Mouse (Mus musculus) fat pad, adult 2 months (tissue): ENCODE data around the gene Ufsp2.

ENCODE experiments used
- DNase-seq: peaks from one replicate; pipeline ENCODE4 v3.0.0-alpha.2; 2011; ENCODE audit warnings: low read depth, low spot score; ENCODE audit errors: extremely low read depth

Gene Ufsp2

DNA sequence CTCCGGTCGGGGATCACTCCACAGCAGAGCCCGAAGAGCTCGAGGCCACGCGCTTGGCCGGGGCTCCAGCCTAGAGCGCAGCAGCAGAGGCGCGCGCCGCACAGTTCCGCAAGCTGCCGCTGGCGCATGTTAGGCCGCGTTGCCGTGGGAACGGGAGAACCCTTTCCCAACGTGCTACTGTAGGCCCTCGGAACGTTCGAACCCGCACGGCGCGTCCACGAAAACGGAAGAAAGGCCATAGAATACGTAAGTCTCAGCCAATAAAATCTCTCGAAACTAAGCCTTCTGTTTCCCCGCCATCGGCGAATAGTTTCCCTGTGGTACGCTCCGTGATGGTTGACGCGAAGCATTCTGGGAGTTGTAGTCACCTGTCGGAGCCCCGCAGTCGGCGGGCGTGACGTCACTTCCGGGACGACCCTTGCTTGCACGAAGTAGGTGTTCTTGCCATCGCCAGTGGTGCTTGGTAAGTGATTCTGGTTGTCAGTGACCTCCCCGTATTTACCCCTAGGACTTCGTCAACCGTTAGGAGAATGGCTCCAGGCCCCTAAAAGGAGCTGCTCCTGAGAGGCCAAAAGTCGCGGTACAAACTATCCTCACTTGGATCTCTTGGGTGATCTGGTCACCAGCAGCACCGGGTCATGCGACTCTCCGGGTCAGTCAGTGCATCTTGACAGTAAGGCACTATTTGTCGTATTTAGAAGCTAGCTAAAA, at the start of gene Ufsp2, which contains the start of gene 1700029J07Rik:
Gene Ufsp2, plus strand, starts transcription at position 403 of the 711 bp plus-strand sequence.
Gene 1700029J07Rik, minus strand, starts transcription at position 127 of the 711 bp plus-strand sequence.
- peak; percentile 87 for DNase-seq

DNA sequence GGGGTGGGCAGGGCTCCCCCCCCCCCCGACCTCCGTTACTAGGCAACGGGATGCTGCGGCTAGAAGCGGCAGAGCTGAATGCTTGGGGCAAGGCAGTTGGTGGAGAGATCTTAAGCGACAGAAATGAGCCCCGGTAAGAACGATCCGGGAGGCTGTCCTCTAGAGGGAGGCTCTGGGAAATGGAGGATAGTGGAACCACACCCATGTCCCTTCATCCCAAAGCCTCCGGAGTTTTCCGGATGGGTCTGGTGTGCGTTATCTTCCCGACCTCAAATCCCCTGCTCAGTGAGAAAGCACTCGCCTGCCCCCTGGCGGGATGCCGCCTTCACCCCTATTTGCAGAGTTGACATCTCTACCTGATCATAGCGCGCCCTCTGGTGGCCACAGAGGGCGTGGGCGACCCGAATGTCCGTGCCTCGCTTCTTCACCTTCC, 40.7 kb upstream of the Ufsp2 start, which contains the start of gene Ccdc110:
Gene Ccdc110, plus strand, starts transcription at position 38 of the 433 bp plus-strand sequence.
- peak; percentile 18 for DNase-seq

GRCm38 (mm10) chr8:45936986-45937385, 38.3 kb upstream of the Ufsp2 start:
- DNase-seq: no peak

DNA sequence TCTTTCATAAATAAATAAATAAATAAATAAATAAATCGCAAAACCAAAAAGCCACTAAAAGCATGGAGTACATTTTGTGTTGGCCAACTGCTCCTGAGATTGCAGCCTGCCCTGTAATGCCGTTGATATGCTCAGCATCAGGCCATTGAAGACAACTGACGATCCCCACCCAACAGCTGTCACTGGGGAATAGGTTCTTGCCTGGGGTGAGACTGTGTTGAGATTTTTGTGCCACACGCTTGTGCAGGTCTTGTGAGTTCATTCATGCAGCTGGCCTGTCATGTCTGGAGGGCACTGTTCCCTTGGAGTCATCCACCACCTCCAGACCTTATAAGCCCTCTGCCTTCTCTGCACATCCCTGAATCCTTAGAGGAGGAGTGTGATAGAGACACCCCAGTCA, 29.0 kb upstream of the Ufsp2 start:
- DNase-seq: no peak

DNA sequence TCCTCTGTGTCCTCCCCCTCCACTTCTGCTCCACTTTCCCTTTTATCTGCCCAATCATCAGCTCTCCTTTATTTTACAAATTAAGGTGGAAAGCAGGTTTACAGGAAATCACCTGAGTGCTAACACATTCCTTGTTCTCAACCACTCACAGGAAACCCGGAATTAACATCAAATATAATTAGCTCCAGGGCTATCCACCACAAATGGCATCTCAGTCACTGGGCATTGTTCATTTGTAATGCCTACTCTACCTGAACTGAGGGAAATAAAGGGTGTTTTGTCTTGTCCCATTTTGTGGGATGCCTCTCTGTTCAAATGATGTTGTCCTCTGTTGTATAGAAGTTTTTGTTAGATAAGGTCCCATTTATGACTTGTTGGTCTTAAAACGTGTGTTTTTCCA, 24.7 kb upstream of the Ufsp2 start:
- DNase-seq: no peak

DNA sequence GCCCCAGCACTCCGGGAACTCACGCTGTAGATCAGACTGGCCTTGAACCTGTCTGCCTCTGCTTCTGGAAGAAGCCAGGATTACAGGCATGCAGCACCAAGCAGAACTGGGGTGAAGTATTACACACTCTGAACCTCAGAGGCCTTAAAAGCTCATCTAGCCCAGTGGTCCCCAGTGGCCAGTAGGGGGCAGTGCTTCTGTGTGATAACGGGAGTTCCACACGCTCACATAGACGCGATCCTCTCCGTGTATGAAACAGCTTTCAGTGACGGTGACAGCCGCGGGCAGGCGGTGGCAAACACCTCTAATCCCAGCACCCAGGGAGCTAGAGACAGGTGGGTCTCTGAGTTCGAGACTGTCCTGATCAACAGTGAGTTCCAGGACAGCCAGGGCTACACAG, 4.4 kb upstream of the Ufsp2 start:
- DNase-seq: no peak

DNA sequence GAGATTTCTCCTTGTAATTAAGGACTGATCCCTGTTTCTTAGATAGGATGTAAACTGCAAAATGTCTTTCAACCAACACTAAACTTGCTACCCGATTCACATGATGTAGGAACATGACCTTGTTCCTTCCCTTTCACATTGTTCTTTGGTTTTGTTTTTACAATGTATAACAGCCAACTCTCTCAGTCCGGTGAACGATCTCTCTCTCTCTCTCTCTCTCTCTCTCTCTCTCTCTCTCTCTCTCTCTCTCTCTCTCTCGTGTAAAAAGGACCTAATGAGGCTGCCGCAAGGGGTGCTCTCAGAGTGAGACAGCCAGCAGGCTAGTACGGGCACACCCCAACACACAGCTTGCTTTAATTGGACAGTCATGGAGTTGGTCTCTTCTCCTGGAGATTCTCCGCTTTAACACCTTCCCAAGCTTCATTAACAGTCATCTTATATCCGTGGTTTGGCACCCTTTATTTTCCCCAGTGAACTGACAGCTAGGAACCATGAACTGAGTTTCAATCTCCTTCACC, 1.3 kb upstream of the Ufsp2 start:
- DNase-seq: no peak

DNA sequence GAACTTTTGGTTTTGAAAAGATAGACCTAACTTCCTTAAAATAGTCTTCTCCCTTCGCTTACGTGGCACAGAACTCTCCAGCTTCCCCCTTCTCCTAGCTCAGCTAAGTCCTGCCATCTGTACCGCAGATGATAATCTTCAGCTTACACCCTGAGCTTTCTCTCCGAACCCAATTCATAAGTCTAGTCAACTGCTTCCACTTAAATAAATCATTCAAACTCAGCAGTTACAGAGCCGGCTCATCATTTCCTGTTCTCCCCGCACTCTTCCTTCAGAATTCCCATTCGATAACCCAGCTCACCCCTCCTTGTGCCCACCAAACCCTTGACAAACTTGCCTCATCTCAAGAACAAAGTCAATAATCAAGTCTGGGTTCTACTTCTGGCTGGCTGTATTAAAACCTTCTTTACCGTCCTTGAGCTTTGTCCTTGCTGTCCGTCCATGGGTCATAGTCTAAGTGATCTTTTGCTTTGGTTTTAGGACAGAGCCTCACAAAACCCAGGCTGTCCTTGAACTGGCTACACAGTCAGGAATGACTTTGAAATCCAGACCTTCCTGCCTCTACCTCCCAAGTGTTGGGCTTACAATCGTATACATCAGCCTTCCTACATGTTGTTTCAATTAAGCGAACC, 625 bp downstream of the Ufsp2 start:
- DNase-seq: no peak

DNA sequence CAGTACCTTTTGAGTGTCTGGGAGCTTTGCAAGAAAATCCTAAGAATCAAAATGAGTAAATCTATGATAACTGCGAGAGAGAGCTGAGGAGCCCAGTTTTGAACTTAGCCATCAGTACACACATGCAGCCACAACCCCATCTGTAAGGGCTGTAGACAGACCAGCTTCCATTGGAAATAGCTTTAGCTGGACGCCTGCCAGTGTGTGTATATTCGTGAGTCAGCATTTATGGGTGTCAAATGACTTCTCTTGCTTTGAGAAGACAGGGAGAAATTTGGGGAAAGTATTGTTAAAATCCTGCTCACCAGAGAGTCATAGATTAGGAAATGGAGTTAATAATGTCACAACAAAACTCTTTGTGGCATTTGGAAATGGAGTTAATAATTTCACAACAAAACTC, 11.3 kb downstream of the Ufsp2 start:
- no peak for DNase-seq

- DNase-seq: no peak
These were observed 12.9 kb downstream of the Ufsp2 start for GRCm38 (mm10) chr8:45988189-45988588.

- no peak for DNase-seq
These were observed 15.4 kb downstream of the Ufsp2 start for GRCm38 (mm10) chr8:45990631-45991310.

DNA sequence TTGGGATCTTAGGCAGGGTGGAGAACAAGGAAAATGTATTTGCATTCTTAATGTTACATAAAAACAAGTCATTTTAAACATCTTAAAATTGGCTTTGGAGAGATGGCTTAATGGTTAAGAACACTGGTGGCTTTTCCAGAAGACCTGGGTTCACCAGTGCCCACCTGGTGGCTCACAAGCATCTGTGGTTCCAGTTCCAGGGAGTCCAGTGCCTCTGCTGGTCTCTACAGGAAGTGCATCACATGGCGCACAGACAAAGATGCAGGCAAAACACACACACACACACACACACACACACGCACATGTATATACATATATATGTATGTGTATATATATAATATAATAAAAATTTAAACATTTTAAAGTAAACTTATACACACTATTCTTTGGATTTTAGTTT, 18.8 kb downstream of the Ufsp2 start:
- no peak for DNase-seq

DNA sequence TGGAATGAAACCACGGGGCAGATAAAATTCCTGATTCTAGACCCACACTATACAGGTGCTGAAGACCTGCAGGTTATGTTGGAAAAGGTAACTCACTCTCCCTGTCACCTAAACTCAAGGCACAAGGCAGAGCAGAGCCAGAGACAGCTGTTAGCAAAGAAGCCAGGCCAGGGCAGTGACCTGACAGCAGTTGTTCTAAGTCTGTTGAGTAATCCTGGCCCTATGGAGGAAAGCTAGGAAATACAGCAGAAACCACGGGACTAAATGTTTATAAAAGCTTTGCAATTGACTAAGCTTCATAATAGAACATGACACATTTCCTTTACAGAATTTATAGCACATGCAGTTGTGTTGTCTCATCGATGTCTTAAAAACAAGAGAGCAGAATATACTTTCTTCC, 20.2 kb downstream of the Ufsp2 start:
- no peak for DNase-seq

- DNase-seq: no peak
These were observed 22.9 kb downstream of the Ufsp2 start for GRCm38 (mm10) chr8:45998228-45998627.

GRCm38 (mm10) chr8:45999138-45999783, 23.9 kb downstream of the Ufsp2 start, which contains the start of gene Lrp2bp:
Gene Lrp2bp (plus strand): TSS chr8:45999303.
- DNase-seq: no peak

- DNase-seq: peak; percentile 52
These were observed 24.7 kb downstream of the Ufsp2 start for GRCm38 (mm10) chr8:45999784-46000705.

DNA sequence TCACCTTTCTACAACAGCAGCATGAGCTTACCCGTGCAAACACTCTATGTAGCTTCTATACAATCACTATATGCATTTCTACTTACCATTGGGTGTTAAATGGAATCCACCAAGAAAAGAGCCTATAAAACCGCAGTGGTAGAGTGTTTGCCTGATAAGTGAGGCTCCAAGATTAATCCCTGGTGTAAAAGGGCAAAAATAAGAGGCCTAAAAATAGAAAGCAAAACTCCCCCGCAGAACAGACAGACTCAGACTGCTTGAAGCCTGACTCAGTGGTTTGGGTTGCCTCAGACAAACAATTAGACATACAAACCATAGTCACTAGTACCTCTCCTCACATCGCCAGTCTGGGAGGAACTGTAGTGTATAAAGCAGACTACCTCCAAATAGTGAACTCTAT, 30.3 kb downstream of the Ufsp2 start, which contains the start of gene Ankrd37:
Gene Ankrd37, minus strand, starts transcription at position 112 of the 400 bp plus-strand sequence.
- no peak for DNase-seq

- DNase-seq: no peak
These were observed 31.8 kb downstream of the Ufsp2 start for GRCm38 (mm10) chr8:46007050-46007672.

- DNase-seq: no peak
These were observed 35.0 kb downstream of the Ufsp2 start for GRCm38 (mm10) chr8:46010306-46010705.
